Mouse (Mus musculus): Measurements from ENCODE around the gene Lpcat3. TPM values are rescaled to one million over a fixed set of nuclear protein-coding genes. Genes with fewer than 3 reads are reported as not detected.
A peak's percentile ranks its signal among the peaks of the same experiment; 100 is the strongest.
"Not testable (repeated sequence)": the region's sequence is repeated elsewhere in the genome, so short reads cannot be mapped to it uniquely, and the experiment has no call there.

Gene Lpcat3
- polyA plus RNA-seq, 1 experiment from 2014 or later, result 43.6 TPM

- 22% methylated on average over 13 of the region's 13 CpGs for WGBS
- Histone ChIP-seq H3K27ac (peak overlapping the region; percentile 87), H3K27me3 (ENCODE audit: insufficient read depth, poor library complexity, severe bottlenecking) (no peaks in the 10 kb centered on the region), H3K4me3 (peak overlapping the region; percentile 63), H3K9me3 (no peaks in the 10 kb centered on the region), H3K4me1 (replicated peaks) (peaks cover 15% of the 10 kb centered on the region), H3K36me3 (no peaks in the 10 kb centered on the region)
- DNase-seq (ENCODE audit: low spot score), result no peak
Measured at GRCm38 (mm10) chr6:124663424-124663795, 583 bp downstream of the Lpcat3 start.

GRCm38 (mm10) chr6:124664256-124664655, 1.4 kb downstream of the Lpcat3 start:
- no peaks in the 10 kb centered on the region for H3K9me3 ChIP-seq
- WGBS, result 92% methylated on average over 7 of the region's 7 CpGs
- no peaks in the 10 kb centered on the region for H3K27me3 ChIP-seq (ENCODE audit: insufficient read depth, poor library complexity, severe bottlenecking)
- H3K36me3 ChIP-seq, result no peaks in the 10 kb centered on the region
- no peak for DNase-seq (ENCODE audit: low spot score)
- H3K4me3 ChIP-seq, result no peak overlapping the region
- H3K4me1 ChIP-seq (replicated peaks), result peaks cover 15% of the 10 kb centered on the region
- no peak overlapping the region for H3K27ac ChIP-seq

- H3K9me3 ChIP-seq, result no peaks in the 10 kb centered on the region
- peaks cover 15% of the 10 kb centered on the region for H3K4me1 ChIP-seq (replicated peaks)
- H3K27me3 ChIP-seq (ENCODE audit: insufficient read depth, poor library complexity, severe bottlenecking), result no peaks in the 10 kb centered on the region
- WGBS, result 94% methylated on average over 10 of the region's 10 CpGs
- no peak for DNase-seq (ENCODE audit: low spot score)
- H3K27ac ChIP-seq, result no peak overlapping the region
- no peak overlapping the region for H3K4me3 ChIP-seq
- no peaks in the 10 kb centered on the region for H3K36me3 ChIP-seq
Measured at GRCm38 (mm10) chr6:124665011-124665410, 2.2 kb downstream of the Lpcat3 start.

- WGBS, result 88% methylated on average over 11 of the region's 11 CpGs
- no peaks in the 10 kb centered on the region for H3K9me3 ChIP-seq
Measured at GRCm38 (mm10) chr6:124669234-124669859, 6.5 kb downstream of the Lpcat3 start.

GRCm38 (mm10) chr6:124670281-124670900, 7.6 kb downstream of the Lpcat3 start:
- Histone ChIP-seq H3K27ac (no peak overlapping the region), H3K9me3 (no peaks in the 10 kb centered on the region)
- 94% methylated on average over 7 of the region's 7 CpGs for WGBS

More at GRCm38 (mm10) chr6:124669234-124669859, 6.5 kb downstream of the Lpcat3 start:
- H3K4me3 ChIP-seq, result no peak overlapping the region
- no peak for DNase-seq (ENCODE audit: low spot score)
- H3K27ac ChIP-seq, result no peak overlapping the region
- peaks cover 4% of the 10 kb centered on the region for H3K36me3 ChIP-seq
- H3K27me3 ChIP-seq (ENCODE audit: insufficient read depth, poor library complexity, severe bottlenecking), result no peaks in the 10 kb centered on the region
- peaks cover 7% of the 10 kb centered on the region; the same call in 1 of the 2 replicates for H3K4me1 ChIP-seq (replicated peaks)

GRCm38 (mm10) chr6:124672100-124672499, 9.3 kb downstream of the Lpcat3 start:
- no peaks in the 10 kb centered on the region for H3K27me3 ChIP-seq (ENCODE audit: insufficient read depth, poor library complexity, severe bottlenecking)
- H3K27ac ChIP-seq, result no peak overlapping the region
- WGBS, result 79% methylated on average over 6 of the region's 6 CpGs
- no peak for DNase-seq (ENCODE audit: low spot score)
- no peak overlapping the region for H3K4me3 ChIP-seq
- peaks cover 7% of the 10 kb centered on the region; the same call in 1 of the 2 replicates for H3K4me1 ChIP-seq (replicated peaks)
- H3K9me3 ChIP-seq, result no peaks in the 10 kb centered on the region
- peaks cover 9% of the 10 kb centered on the region for H3K36me3 ChIP-seq

More at GRCm38 (mm10) chr6:124670281-124670900, 7.6 kb downstream of the Lpcat3 start:
- no peak for DNase-seq (ENCODE audit: low spot score)
- Histone ChIP-seq H3K4me1 (replicated peaks) (peaks cover 7% of the 10 kb centered on the region; the same call in 1 of the 2 replicates), H3K36me3 (peaks cover 9% of the 10 kb centered on the region), H3K4me3 (no peak overlapping the region), H3K27me3 (ENCODE audit: insufficient read depth, poor library complexity, severe bottlenecking) (no peaks in the 10 kb centered on the region)

GRCm38 (mm10) chr6:124673619-124674018, 10.8 kb downstream of the Lpcat3 start:
- H3K9me3 ChIP-seq, result no peaks in the 10 kb centered on the region
- WGBS, result 91% methylated on average over 9 of the region's 9 CpGs

GRCm38 (mm10) chr6:124674591-124674990, 11.8 kb downstream of the Lpcat3 start:
- H3K27me3 ChIP-seq (ENCODE audit: insufficient read depth, poor library complexity, severe bottlenecking), result no peaks in the 10 kb centered on the region
- no peaks in the 10 kb centered on the region for H3K9me3 ChIP-seq
- WGBS, result 95% methylated on average over 7 of the region's 7 CpGs
- H3K4me3 ChIP-seq, result no peak overlapping the region
- peaks cover 9% of the 10 kb centered on the region for H3K36me3 ChIP-seq
- no peak overlapping the region for H3K27ac ChIP-seq
- DNase-seq (ENCODE audit: low spot score), result no peak
- peaks cover 7% of the 10 kb centered on the region; the same call in 1 of the 2 replicates for H3K4me1 ChIP-seq (replicated peaks)

More at GRCm38 (mm10) chr6:124673619-124674018, 10.8 kb downstream of the Lpcat3 start:
- peaks cover 9% of the 10 kb centered on the region for H3K36me3 ChIP-seq
- H3K27me3 ChIP-seq (ENCODE audit: insufficient read depth, poor library complexity, severe bottlenecking), result no peaks in the 10 kb centered on the region
- no peak for DNase-seq (ENCODE audit: low spot score)
- no peak overlapping the region for H3K27ac ChIP-seq
- peaks cover 7% of the 10 kb centered on the region; the same call in 1 of the 2 replicates for H3K4me1 ChIP-seq (replicated peaks)
- H3K4me3 ChIP-seq, result no peak overlapping the region

- Histone ChIP-seq H3K27me3 (ENCODE audit: insufficient read depth, poor library complexity, severe bottlenecking) (no peaks in the 10 kb centered on the region), H3K4me1 (replicated peaks) (peaks cover 7% of the 10 kb centered on the region; the same call in 1 of the 2 replicates), H3K9me3 (no peaks in the 10 kb centered on the region), H3K27ac (no peak overlapping the region), H3K4me3 (no peak overlapping the region), H3K36me3 (peaks cover 9% of the 10 kb centered on the region)
- DNase-seq (ENCODE audit: low spot score), result no peak
- whole genome bisulfite sequencing, result 94% methylated on average over 6 of the region's 6 CpGs
Measured at GRCm38 (mm10) chr6:124676171-124676570, 13.3 kb downstream of the Lpcat3 start.

GRCm38 (mm10) chr6:124678769-124679168, 15.9 kb downstream of the Lpcat3 start:
- no peak overlapping the region for H3K4me3 ChIP-seq
- 93% methylated on average over 7 of the region's 7 CpGs for WGBS
- no peak for DNase-seq (ENCODE audit: low spot score)
- peaks cover 9% of the 10 kb centered on the region for H3K36me3 ChIP-seq
- no peaks in the 10 kb centered on the region for H3K4me1 ChIP-seq (replicated peaks)
- no peak overlapping the region for H3K27ac ChIP-seq
- no peaks in the 10 kb centered on the region for H3K9me3 ChIP-seq
- no peaks in the 10 kb centered on the region for H3K27me3 ChIP-seq (ENCODE audit: insufficient read depth, poor library complexity, severe bottlenecking)

GRCm38 (mm10) chr6:124679486-124679885, 16.7 kb downstream of the Lpcat3 start:
- peaks cover 4% of the 10 kb centered on the region for H3K36me3 ChIP-seq
- no peaks in the 10 kb centered on the region for H3K9me3 ChIP-seq
- 93% methylated on average over 3 of the region's 3 CpGs for WGBS
- H3K4me3 ChIP-seq, result no peak overlapping the region
- DNase-seq (ENCODE audit: low spot score), result no peak
- H3K27ac ChIP-seq, result no peak overlapping the region
- H3K4me1 ChIP-seq (replicated peaks), result no peaks in the 10 kb centered on the region
- no peaks in the 10 kb centered on the region for H3K27me3 ChIP-seq (ENCODE audit: insufficient read depth, poor library complexity, severe bottlenecking)

GRCm38 (mm10) chr6:124682291-124682690, 19.5 kb downstream of the Lpcat3 start:
- DNase-seq (ENCODE audit: low spot score); H3K4me3 ChIP-seq; H3K4me1 ChIP-seq (replicated peaks); H3K27ac ChIP-seq; H3K36me3 ChIP-seq; H3K9me3 ChIP-seq; H3K27me3 ChIP-seq (ENCODE audit: insufficient read depth, poor library complexity, severe bottlenecking): not testable (repeated sequence)
- WGBS, result 76% methylated on average over 6 of the region's 6 CpGs

GRCm38 (mm10) chr6:124683591-124684417, 21.0 kb downstream of the Lpcat3 start:
- no peaks in the 10 kb centered on the region for H3K4me1 ChIP-seq (replicated peaks)
- no peak overlapping the region for H3K4me3 ChIP-seq
- WGBS, result 92% methylated on average over 14 of the region's 14 CpGs
- H3K36me3 ChIP-seq, result no peaks in the 10 kb centered on the region
- no peaks in the 10 kb centered on the region for H3K9me3 ChIP-seq
- no peak overlapping the region for H3K27ac ChIP-seq
- no peak for DNase-seq (ENCODE audit: low spot score)
- no peaks in the 10 kb centered on the region for H3K27me3 ChIP-seq (ENCODE audit: insufficient read depth, poor library complexity, severe bottlenecking)

Data from hindbrain, embryonic 10.5 days (tissue).